Mouse (Mus musculus): ENCODE data around the gene Tenm2. TPM values are rescaled to one million over a fixed set of nuclear protein-coding genes. Genes with fewer than 3 reads are reported as not detected.

Tenm2 gene
- polyA plus RNA-seq (2015; fragmentation: Nextera tagmentation; extraction: Ambion mirVana): 0.02 and 0.21 TPM in 2 replicates

GRCm38 (mm10) chr11:37235914-37236600 is at the start of gene Tenm2:
Tenm2 (minus strand) TSS chr11:37235964.

GRCm38 (mm10) chr11:35980411-35980917 is 1255.3 kb downstream of the Tenm2 start, which contains the start of gene Wwc1:
Wwc1 (minus strand) TSS chr11:35980527.

